Mouse (Mus musculus): ENCODE measurements around the gene Arl15.

DNA sequence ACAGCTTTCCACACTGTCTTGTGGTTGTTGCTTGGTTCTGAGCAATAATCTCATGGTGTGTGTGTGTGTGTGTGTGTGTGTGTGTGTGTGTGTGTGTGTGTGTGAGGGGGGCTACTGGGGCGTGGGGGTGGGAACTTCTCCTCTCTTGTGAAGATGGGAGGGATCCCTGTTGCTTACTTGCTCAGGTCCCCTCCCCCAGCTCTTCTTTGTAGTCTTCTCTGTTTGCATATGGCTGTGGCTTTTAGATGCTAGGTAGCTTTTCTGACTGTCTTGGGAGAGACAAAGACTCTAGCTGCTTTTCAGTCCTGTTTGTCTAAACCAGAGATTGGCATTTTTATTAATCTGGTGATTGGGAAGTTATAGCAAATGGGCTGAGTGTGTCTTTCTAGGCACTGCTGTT, 88.7 kb downstream of the Arl15 start:
- TF ChIP-seq POLR2A (IDR thresholded peaks at IDR 0.05; ENCODE audit: insufficient read depth, low read depth, low read length) (no peak), CTCF (IDR thresholded peaks at IDR 0.05) (no peak), EP300 (IDR thresholded peaks at IDR 0.05; ENCODE audit: insufficient read depth, low read depth, low read length) (no peak)

All from heart, adult 2 months (tissue).